Mouse (Mus musculus): Measurements from ENCODE around the gene Tead3. TPM values are rescaled to one million over a fixed set of nuclear protein-coding genes. Genes with fewer than 3 reads are reported as not detected.
"Not testable (repeated sequence)": the region's sequence is repeated elsewhere in the genome, so short reads cannot be mapped to it uniquely, and the experiment has no call there.

Gene Tead3
- polyA plus RNA-seq, 1 experiment from 2014 or later: 1.9 TPM

DNA sequence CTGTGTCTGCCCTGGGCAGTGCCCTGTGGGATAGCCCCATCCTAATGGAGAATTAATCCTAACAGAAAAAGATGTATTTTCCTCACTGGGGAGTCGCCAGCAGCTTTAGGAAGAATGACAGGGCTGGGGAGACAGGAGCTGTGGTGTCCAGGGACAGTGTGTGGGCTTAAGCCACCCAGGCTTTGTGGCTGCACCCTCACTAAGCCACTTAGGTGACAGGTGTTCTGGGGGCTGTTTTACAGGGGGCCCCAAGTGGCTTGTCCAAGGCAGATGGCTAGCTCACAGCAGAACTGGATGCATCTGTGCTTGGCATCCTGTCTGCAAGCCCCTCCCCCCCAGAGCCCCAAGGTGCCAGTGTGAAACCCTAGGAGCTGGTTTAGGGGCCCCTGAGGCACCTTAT is 21.3 kb upstream of the Tead3 start:
- Histone ChIP-seq H3K9ac (no peak overlapping the region), H3K27ac (no peak overlapping the region), H3K4me1 (peaks cover 31% of the 10 kb centered on the region), H3K4me3 (no peak overlapping the region), H3K36me3 (no peaks in the 10 kb centered on the region), H3K27me3 (replicated peaks) (peaks cover 47% of the 10 kb centered on the region), H3K9me3 (replicated peaks) (no peaks in the 10 kb centered on the region), H3K4me2 (no peak overlapping the region)
- 41% methylated on average over 1 of the region's 1 CpGs for WGBS (ENCODE audit: insufficient replicate concordance)
- ATAC-seq: no peak

DNA sequence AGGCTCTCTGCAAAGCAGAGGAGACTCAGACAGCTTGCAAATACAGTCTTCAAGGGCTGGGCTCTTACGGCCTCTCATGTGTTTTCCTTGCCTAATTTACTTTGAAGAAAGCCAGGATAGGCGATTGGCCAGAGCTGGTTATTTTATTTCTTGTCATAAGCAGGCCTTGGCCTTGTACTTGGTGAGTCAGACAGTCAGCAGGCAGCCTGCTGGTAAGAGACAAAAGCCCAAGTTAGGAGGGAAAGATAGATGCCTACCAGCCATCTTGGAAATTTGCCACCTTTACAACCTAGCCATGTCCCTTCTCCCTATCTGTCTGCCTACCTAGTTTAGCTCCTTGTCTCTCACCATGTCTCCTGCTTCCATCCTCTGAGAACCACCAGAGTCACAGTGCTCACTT is 20.7 kb upstream of the Tead3 start:
- 60% methylated on average over 2 of the region's 2 CpGs for WGBS (ENCODE audit: insufficient replicate concordance)
- H3K27ac ChIP-seq: no peak overlapping the region
- H3K4me2 ChIP-seq: no peak overlapping the region
- no peak overlapping the region for H3K9ac ChIP-seq
- peaks cover 41% of the 10 kb centered on the region for H3K27me3 ChIP-seq (replicated peaks)
- H3K36me3 ChIP-seq: no peaks in the 10 kb centered on the region
- no peak overlapping the region for H3K4me3 ChIP-seq
- peaks cover 31% of the 10 kb centered on the region for H3K4me1 ChIP-seq
- H3K9me3 ChIP-seq (replicated peaks): no peaks in the 10 kb centered on the region
- ATAC-seq: no peak

DNA sequence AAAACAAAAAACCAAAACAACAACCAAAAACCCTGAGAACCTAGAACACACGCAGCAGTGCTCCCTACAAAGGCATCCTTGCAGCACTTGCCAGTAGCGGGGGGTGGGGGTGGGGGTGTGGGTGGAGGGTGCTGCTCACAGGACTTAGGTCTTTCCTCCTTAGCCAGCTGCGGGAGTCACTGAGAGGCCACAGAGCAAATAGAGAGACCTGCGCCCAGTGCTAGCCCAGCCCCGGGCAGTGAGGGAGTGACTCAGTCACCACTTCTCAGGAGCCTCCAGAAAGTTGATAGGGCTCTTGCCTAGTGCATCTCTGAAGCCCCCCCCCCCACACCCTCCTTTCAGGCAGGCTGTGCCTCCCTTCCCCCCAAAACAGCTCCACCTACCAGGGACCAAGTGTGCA is 18.4 kb upstream of the Tead3 start:
- H3K9me3 ChIP-seq (replicated peaks): no peaks in the 10 kb centered on the region
- H3K27me3 ChIP-seq (replicated peaks): peaks cover 40% of the 10 kb centered on the region
- no peak overlapping the region for H3K27ac ChIP-seq
- WGBS (ENCODE audit: insufficient replicate concordance): 59% methylated on average over 5 of the region's 5 CpGs
- no peak overlapping the region for H3K9ac ChIP-seq
- H3K4me3 ChIP-seq: no peak overlapping the region
- ATAC-seq: no peak
- H3K4me2 ChIP-seq: no peak overlapping the region
- peaks cover 23% of the 10 kb centered on the region for H3K4me1 ChIP-seq
- no peaks in the 10 kb centered on the region for H3K36me3 ChIP-seq

DNA sequence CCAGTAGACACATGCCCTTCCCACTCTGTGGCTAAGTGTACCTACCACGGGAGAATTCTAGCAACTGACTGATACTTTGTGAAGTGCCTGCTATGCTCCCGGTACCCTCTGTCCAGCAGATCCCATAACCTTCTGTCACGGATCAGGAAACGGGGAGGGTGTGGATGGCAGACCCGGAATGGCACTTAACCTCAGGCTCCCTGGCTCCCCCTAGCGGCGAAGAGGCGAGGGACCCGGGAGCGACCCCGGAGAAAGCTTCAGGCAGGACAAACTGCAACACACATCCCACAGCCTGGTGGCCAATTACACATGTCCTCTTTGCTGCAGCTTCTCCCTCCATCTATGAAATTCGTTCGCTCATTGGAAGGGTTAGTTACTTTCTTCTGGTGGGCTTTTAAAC is 17.8 kb upstream of the Tead3 start:
- Histone ChIP-seq H3K4me2 (peak overlapping the region; percentile 40), H3K27me3 (replicated peaks) (peaks cover 43% of the 10 kb centered on the region), H3K27ac (no peak overlapping the region), H3K9ac (no peak overlapping the region), H3K36me3 (no peaks in the 10 kb centered on the region), H3K4me3 (no peak overlapping the region), H3K4me1 (peaks cover 27% of the 10 kb centered on the region), H3K9me3 (replicated peaks) (no peaks in the 10 kb centered on the region)
- ATAC-seq: peak; percentile 47; the same call in 1 of the 2 replicates
- WGBS (ENCODE audit: insufficient replicate concordance): 2% methylated on average over 13 of the region's 13 CpGs

GRCm38 (mm10) chr17:28365122-28365521 is 14.5 kb upstream of the Tead3 start, which contains the start of gene Tulp1:
Gene Tulp1, minus strand, starts transcription at chr17:28365222.
- Histone ChIP-seq H3K27me3 (replicated peaks) (peaks cover 72% of the 10 kb centered on the region), H3K9me3 (replicated peaks) (no peaks in the 10 kb centered on the region), H3K4me1 (peaks cover 40% of the 10 kb centered on the region), H3K4me2 (peak within 1 kb of the TSS; percentile 43), H3K9ac (no peak within 1 kb of the TSS), H3K4me3 (peak within 1 kb of the TSS; percentile 7; the same call in 1 of the 2 replicates), H3K27ac (no peak within 1 kb of the TSS), H3K36me3 (no peaks in the 10 kb centered on the region)
- ATAC-seq: no peak
- WGBS (ENCODE audit: insufficient replicate concordance): 20% methylated on average over 8 of the region's 8 CpGs

GRCm38 (mm10) chr17:28363507-28363906 is 12.9 kb upstream of the Tead3 start:
- Histone ChIP-seq H3K4me1 (peaks cover 38% of the 10 kb centered on the region), H3K4me3 (no peak overlapping the region; the same call in 1 of the 2 replicates), H3K9me3 (replicated peaks) (no peaks in the 10 kb centered on the region), H3K4me2 (peak overlapping the region; percentile 58; the same call in 1 of the 2 replicates), H3K36me3 (no peaks in the 10 kb centered on the region), H3K27ac (no peak overlapping the region), H3K9ac (no peak overlapping the region), H3K27me3 (replicated peaks) (peaks cover 81% of the 10 kb centered on the region)
- 12% methylated on average over 6 of the region's 6 CpGs for WGBS (ENCODE audit: insufficient replicate concordance)
- ATAC-seq: no peak

DNA sequence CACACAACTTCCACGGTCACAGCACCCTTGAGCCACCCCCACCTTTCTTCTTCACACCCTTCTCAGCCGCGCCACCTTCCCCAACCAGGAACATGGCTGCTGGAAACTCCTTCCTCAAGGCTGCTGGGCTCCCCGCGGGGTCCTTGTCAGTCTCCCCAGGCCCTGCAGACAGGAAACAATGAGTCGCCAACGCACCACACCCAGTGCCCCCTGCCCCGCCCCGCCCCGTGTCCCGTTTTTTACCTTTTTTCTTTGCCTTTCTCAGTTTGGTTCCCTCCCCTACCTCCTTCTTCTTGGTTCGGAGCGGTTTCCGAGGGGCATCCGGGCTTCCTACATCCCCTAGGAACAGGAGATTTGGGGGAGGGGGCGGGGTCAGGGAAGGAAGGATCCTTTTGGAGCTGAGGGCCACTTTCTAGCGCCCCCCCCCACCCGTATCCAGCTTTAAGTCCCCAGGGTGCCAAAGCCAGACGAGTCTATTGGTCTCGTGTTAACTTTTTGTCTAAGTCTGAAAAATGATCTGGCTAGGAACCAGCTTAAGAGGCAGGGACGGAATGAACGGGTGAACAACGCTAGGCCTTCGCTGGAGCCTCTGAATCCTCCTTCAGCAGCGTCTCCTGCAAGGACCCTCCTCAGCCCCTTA is 12.2 kb upstream of the Tead3 start:
- peak overlapping the region; percentile 13; the same call in 1 of the 2 replicates for H3K9ac ChIP-seq
- peak overlapping the region; percentile 29 for H3K4me3 ChIP-seq
- peaks cover 37% of the 10 kb centered on the region for H3K4me1 ChIP-seq
- no peak for ATAC-seq
- H3K4me2 ChIP-seq: peak overlapping the region; percentile 58
- peaks cover 89% of the 10 kb centered on the region for H3K27me3 ChIP-seq (replicated peaks)
- no peaks in the 10 kb centered on the region for H3K36me3 ChIP-seq
- 2% methylated on average over 25 of the region's 25 CpGs for WGBS (ENCODE audit: insufficient replicate concordance)
- H3K27ac ChIP-seq: no peak overlapping the region
- no peaks in the 10 kb centered on the region for H3K9me3 ChIP-seq (replicated peaks)

- 27% methylated on average over 11 of the region's 11 CpGs for whole genome bisulfite sequencing (ENCODE audit: insufficient replicate concordance)
- H3K4me1 ChIP-seq: peaks cover 37% of the 10 kb centered on the region
- peak overlapping the region; percentile 29 for H3K4me3 ChIP-seq
- peak overlapping the region; percentile 13; the same call in 1 of the 2 replicates for H3K9ac ChIP-seq
- ATAC-seq: no peak
- H3K4me2 ChIP-seq: peak overlapping the region; percentile 58
- peaks cover 92% of the 10 kb centered on the region for H3K27me3 ChIP-seq (replicated peaks)
- H3K27ac ChIP-seq: no peak overlapping the region
- H3K36me3 ChIP-seq: no peaks in the 10 kb centered on the region
- no peaks in the 10 kb centered on the region for H3K9me3 ChIP-seq (replicated peaks)
Observed at GRCm38 (mm10) chr17:28361921-28362652, 11.5 kb upstream of the Tead3 start.

GRCm38 (mm10) chr17:28360531-28361277 is 10.1 kb upstream of the Tead3 start:
- Histone ChIP-seq H3K27ac (no peak overlapping the region), H3K36me3 (no peaks in the 10 kb centered on the region), H3K4me3 (no peak overlapping the region), H3K4me1 (peaks cover 37% of the 10 kb centered on the region), H3K9ac (no peak overlapping the region), H3K9me3 (replicated peaks) (no peaks in the 10 kb centered on the region), H3K4me2 (no peak overlapping the region), H3K27me3 (replicated peaks) (peaks cover 93% of the 10 kb centered on the region)
- whole genome bisulfite sequencing (ENCODE audit: insufficient replicate concordance): 66% methylated on average over 9 of the region's 9 CpGs
- ATAC-seq: no peak

GRCm38 (mm10) chr17:28358576-28359261 is 8.1 kb upstream of the Tead3 start:
- WGBS (ENCODE audit: insufficient replicate concordance): 23% methylated on average over 23 of the region's 24 CpGs
- peaks cover 76% of the 10 kb centered on the region for H3K27me3 ChIP-seq (replicated peaks)
- H3K27ac ChIP-seq; H3K9ac ChIP-seq; H3K4me2 ChIP-seq; ATAC-seq; H3K36me3 ChIP-seq; H3K9me3 ChIP-seq (replicated peaks); H3K4me3 ChIP-seq: not testable (repeated sequence)
- H3K4me1 ChIP-seq: peaks cover 30% of the 10 kb centered on the region

DNA sequence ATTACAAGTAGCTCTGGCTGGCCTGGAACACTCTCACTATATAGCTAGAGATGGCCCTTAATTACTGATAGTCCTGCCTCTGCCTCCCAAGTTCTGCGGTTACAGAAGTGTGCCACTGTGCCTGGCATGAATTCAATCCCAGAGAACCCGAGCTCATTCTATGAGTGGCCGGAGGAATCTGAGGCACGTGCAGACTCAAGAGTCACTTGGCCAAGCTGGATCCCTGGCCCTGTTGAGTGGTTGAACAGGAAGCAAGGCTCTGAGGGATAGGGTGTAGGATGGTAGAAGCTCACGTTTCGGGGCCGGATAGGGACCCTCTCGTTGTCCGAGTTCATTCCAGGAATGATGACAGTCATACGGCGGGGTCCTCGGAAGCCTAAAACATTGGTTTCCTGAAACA is 5.3 kb upstream of the Tead3 start:
- H3K9ac ChIP-seq: no peak overlapping the region
- peaks cover 56% of the 10 kb centered on the region for H3K27me3 ChIP-seq (replicated peaks)
- WGBS (ENCODE audit: insufficient replicate concordance): 79% methylated on average over 12 of the region's 12 CpGs

More for the DNA sequence above, 5.3 kb upstream of the Tead3 start:
- no peak overlapping the region for H3K4me3 ChIP-seq
- H3K36me3 ChIP-seq: no peaks in the 10 kb centered on the region
- no peak overlapping the region for H3K27ac ChIP-seq
- H3K9me3 ChIP-seq (replicated peaks): no peaks in the 10 kb centered on the region
- H3K4me2 ChIP-seq: no peak overlapping the region
- peaks cover 41% of the 10 kb centered on the region for H3K4me1 ChIP-seq
- no peak for ATAC-seq
